Mouse (Mus musculus) yolk sac, embryonic 10.5 days (tissue): ENCODE results near the gene Palld.
A peak's percentile ranks its signal among the peaks of the same experiment; 100 is the strongest.

Experiments used
- DNase-seq: peaks from one replicate; pipeline ENCODE4 v3.0.0-alpha.2; 2017; ENCODE audit warnings: low spot score

Palld gene

GRCm38 (mm10) chr8:61555343-61555742 is 347.1 kb downstream of the Palld start:
- no peak for DNase-seq

GRCm38 (mm10) chr8:61552755-61553402 is 349.6 kb downstream of the Palld start:
- DNase-seq = no peak

- no peak for DNase-seq
These were observed 350.3 kb downstream of the Palld start for GRCm38 (mm10) chr8:61552221-61552620.

GRCm38 (mm10) chr8:61550006-61550748 is 352.3 kb downstream of the Palld start:
- no peak for DNase-seq

- no peak for DNase-seq
These were observed 352.9 kb downstream of the Palld start for GRCm38 (mm10) chr8:61549585-61549984.

- DNase-seq = peak; percentile 74
These were observed 362.5 kb downstream of the Palld start for GRCm38 (mm10) chr8:61539828-61540500.

GRCm38 (mm10) chr8:61537471-61537870 is 365.0 kb downstream of the Palld start:
- no peak for DNase-seq

- DNase-seq = no peak
These were observed 367.0 kb downstream of the Palld start for GRCm38 (mm10) chr8:61535472-61535871.

- peak; percentile 40 for DNase-seq
These were observed 369.0 kb downstream of the Palld start for GRCm38 (mm10) chr8:61533356-61533926.

- DNase-seq = no peak
These were observed 369.7 kb downstream of the Palld start for GRCm38 (mm10) chr8:61532831-61533230.

GRCm38 (mm10) chr8:61531944-61532795 is 370.3 kb downstream of the Palld start:
- DNase-seq = no peak

- DNase-seq = no peak
These were observed 373.8 kb downstream of the Palld start for GRCm38 (mm10) chr8:61528642-61529041.

- DNase-seq = no peak
These were observed 374.3 kb downstream of the Palld start for GRCm38 (mm10) chr8:61528197-61528596.

GRCm38 (mm10) chr8:61527037-61527436 is 375.5 kb downstream of the Palld start:
- no peak for DNase-seq

GRCm38 (mm10) chr8:61522132-61522531 is 380.4 kb downstream of the Palld start:
- no peak for DNase-seq

- no peak for DNase-seq
These were observed 384.8 kb downstream of the Palld start for GRCm38 (mm10) chr8:61517502-61518185.

- DNase-seq = no peak
These were observed 385.6 kb downstream of the Palld start for GRCm38 (mm10) chr8:61516745-61517501.

GRCm38 (mm10) chr8:61515931-61516744 is 386.4 kb downstream of the Palld start:
- peak; percentile 50 for DNase-seq

GRCm38 (mm10) chr8:61515110-61515930 is 387.2 kb downstream of the Palld start:
- DNase-seq = no peak
